Mouse (Mus musculus) lung, adult 2 months (tissue): ENCODE data around the gene Rnf11.

Source experiments
- CTCF ChIP-seq: fragments of 200-500 bp; IDR thresholded peaks from 2 replicates; pipeline ENCODE4 v1.5.1; 2011; ENCODE audit warnings: mild to moderate bottlenecking, low read length, control low read depth; ENCODE audit not compliant: insufficient read depth
- POLR2A ChIP-seq: fragments of 200-500 bp; IDR thresholded peaks from 2 replicates; pipeline ENCODE4 v1.6.1; 2011; ENCODE audit warnings: low read depth, mild to moderate bottlenecking, control low read depth, low read length, borderline replicate concordance; ENCODE audit errors: extremely low read depth

- TF ChIP-seq CTCF (no peak), POLR2A (no peak)
Observed at GRCm38 (mm10) chr4:109530245-109530816, 45.8 kb upstream of the Rnf11 start.
